Mouse (Mus musculus): ENCODE results near the gene Cdca7.
A peak's percentile ranks its signal among the peaks of the same experiment; 100 is the strongest.

The Cdca7 gene

DNA sequence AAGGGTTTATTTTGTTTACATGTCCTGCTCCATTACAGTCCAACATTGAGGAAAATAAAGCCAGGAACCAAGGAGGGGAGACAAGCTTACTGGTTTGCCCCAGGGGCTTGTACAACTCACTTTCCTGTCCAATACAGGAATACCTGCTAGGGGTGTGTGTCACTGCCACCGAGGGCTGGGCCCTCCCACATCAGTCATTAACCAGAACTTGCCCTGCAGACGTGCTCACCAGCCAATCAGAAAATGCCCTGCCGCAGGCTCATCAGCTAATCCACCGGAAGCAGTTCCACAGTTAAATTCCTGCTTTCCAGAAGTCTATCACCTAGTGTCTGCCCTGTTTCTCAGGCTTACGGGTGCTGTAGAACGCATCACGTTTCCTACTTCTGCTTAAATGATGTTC, 15.7 kb downstream of the Cdca7 start:
- no peak for DNase-seq (ENCODE audit: low read depth in 1 of 2, low spot score in 2 of 2)

DNA sequence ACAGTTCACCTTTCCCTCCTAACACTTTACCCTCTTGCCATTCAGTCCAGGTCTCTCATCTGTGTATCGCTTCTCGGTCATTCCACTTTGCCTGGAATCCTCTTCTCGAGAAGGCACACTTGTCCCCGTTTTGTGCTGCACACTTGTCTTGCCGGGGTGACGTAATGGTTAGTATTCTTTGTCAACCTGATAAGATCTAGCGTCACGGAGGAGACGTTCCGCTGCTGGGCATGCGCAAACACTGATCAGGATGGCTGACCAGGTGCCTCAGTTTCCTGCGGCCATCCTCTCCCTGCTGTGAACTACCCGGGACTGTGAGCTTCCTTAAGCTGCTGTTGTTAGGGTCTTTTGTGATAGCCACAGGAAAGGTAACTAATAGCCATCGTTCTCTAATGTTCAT, 17.1 kb downstream of the Cdca7 start:
- DNase-seq (ENCODE audit: low read depth in 1 of 2, low spot score in 2 of 2) = no peak

DNA sequence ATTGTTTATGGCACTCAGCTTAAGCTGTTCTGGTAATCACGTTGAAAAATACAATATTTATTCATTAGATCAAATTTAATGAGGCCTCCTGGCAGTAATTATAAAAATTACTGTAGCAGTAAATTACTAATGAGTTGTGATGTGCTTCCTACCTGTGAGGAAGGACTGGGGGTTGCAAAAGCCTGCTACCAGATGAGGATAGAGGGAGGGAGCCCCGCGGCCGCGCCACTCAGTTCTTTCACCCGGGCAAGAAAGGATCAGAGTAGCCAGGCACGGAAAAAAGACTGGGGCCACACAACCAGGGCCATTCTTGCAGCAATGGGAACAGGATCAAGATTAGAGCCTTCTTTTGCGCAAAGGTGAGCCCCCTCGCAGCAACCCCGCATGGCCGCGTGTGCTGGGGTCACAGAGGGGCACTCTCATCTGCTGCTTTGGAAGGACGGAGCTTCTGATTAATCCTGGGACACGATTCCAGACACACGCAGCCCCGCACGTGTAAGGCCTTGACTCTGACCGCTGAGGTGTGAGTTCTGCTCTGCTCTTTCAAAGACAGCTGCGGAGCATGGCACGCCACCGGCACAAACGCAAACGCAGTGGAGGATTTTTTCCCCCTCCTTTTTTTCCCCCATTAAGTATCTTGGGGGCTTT, 23.2 kb downstream of the Cdca7 start:
- DNase-seq (ENCODE audit: low read depth in 1 of 2, low spot score in 2 of 2) = no peak

DNA sequence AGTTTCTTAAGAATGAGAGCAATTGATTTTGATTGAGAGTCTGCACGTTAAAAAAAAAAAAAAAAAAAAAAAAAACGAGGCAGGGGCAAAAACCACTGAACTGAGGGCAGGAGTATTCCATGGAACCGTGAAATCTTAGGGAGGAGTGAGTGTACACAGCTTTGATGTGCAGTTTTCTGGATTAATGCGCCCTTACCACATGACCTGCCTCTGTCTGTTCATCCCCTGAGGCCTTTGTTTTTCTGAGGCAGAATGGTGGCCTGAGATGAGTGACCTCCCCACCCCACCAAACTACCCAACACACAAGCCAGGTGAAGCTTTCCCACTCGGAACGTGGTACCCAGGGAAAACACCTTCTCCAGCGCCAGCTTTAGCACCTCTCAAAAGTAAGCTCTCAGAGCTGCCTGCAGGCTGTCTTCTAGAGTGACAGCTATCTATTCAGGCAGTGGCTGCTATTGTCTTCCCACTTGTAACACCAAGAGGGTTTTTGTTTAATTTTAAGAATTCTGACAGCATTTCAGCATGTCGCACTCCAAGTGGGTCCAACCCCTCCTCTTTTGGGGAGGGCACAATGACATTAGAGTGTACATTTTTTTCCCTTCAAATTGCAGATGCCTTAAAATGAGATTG, 23.9 kb downstream of the Cdca7 start:
- DNase-seq (ENCODE audit: low read depth in 1 of 2, low spot score in 2 of 2) = no peak

DNA sequence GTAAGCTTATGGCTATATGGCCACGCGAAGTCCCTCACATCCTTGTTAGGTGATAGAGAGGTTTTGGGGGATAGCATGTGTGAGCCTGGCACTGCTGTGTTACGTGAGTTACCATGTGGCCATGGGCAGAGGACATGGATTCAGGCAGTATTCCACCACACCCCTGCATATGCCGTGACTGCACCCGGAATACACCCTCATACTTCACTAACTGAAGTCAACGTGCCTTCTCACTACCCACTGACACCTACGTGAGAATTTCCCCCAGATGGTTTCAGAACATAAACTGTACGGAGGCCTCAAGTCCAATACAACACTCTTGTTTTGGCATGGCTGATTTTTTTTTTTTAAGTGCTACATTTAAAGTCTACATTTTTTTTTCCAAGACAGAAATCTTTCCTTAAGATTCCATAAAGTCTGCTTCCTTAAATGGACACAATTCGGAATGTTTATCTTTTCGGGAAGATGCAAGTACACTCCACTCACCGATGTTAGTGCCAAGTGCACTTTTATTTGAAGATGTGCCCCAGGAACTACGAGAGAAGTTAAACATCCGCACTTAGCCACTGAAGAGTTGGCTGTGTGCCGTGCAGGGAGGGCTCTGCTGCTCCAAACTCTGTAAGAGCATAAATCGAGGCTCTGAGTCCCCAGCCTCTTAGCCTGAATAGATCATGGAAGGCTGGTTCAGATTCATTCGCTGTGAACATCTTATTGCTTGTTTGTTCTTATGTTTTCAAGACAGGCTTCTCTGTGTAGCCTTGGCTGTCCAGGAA, 26.3 kb downstream of the Cdca7 start:
- no peak for DNase-seq (ENCODE audit: low read depth in 1 of 2, low spot score in 2 of 2)

DNA sequence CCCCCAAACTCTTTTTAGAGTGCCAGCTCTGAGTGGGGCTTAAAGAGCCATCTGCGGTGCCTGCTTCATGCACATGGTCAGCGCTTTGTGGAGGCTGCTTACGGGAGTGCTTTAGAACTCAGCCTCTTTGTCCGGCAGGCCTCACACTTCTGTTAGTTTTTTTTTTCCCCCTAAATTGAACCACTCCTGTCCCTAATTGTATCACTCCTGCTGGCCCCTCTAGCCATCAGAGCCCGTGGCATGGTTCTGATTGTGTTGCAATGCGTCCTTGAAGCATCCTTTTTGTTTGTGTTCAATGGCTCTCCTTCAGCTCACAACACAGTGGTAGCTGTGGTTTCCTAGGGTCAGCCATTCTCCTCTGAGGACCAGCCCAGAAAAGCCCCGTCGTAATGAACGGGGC, 27.7 kb downstream of the Cdca7 start:
- DNase-seq (ENCODE audit: low read depth in 1 of 2, low spot score in 2 of 2) = no peak

DNA sequence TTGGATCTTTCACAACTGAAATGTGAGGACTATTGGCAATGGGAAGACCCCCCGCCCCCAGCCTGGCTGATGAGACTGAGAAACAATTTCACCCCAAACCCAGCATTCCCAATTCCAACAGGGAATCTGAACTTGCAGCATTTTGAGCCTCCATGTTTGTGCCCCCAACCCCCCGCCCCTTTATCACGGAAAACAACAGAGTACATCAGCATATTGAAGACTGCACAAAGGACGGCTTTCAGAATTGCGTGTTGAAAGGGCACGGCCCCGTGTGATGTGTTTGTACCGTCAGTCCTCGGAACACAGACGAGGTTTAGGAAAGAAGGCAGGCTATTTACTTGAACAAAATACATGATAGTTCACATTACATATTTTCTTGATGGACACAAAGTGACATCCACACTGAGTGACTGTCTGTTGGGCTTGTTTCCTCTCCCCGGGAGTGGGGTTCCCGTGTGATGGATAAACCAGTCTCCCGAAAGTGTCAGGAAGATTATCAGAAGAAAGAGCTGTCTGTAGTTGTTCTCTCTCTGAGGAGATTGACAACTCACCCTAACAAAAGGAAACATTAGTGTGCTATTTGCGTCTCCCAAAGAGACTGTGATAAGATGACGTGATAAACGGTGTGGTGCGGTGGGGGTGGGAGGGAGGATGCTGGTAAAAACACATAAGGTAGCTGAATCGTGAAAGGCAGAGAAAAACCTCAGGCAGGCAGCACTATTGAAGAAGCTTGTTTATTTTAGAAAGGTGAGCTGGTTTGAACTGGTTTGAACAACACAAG, 32.1 kb downstream of the Cdca7 start:
- no peak for DNase-seq (ENCODE audit: low read depth in 1 of 2, low spot score in 2 of 2)

DNA sequence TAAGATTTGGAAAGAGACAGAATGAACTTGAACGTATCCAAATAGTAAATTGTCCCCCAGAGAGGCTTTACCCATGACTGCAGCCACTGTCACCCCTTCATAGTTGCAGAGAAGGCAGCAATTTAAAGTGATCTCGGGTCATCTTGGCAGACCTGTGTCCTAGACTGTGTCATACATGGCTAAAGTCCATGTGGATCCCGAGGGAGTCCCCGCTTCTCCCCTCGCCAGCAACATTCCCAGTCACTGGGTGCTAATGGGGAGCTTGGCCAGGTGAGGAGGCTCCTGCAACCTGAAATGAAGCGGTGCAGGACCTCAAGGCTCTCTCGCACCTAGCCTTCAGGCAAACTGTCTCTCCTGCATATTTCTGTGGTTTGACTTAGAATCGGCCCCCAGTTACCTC, 32.9 kb downstream of the Cdca7 start:
- no peak for DNase-seq (ENCODE audit: low read depth in 1 of 2, low spot score in 2 of 2)

DNA sequence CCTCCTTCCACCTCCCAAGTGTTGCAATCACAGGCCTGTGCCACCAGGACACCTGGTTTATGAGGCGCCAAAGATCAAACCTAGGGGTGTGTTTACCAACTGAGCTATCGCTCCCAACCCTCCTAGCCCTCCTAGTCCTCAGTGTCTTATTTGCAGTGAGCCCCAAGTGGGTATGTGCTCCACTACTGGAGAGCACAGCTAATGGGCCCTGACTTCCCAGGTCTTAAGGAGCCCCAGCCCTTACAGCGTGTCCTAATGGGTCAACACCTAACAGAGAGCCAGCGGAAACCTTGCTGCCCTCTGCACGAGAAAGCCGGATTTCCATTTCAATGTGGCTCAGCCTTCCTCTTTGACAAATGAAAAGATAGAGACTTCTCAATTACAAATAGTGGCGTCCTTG, 39.6 kb downstream of the Cdca7 start:
- no peak for DNase-seq (ENCODE audit: low read depth in 1 of 2, low spot score in 2 of 2)

DNA sequence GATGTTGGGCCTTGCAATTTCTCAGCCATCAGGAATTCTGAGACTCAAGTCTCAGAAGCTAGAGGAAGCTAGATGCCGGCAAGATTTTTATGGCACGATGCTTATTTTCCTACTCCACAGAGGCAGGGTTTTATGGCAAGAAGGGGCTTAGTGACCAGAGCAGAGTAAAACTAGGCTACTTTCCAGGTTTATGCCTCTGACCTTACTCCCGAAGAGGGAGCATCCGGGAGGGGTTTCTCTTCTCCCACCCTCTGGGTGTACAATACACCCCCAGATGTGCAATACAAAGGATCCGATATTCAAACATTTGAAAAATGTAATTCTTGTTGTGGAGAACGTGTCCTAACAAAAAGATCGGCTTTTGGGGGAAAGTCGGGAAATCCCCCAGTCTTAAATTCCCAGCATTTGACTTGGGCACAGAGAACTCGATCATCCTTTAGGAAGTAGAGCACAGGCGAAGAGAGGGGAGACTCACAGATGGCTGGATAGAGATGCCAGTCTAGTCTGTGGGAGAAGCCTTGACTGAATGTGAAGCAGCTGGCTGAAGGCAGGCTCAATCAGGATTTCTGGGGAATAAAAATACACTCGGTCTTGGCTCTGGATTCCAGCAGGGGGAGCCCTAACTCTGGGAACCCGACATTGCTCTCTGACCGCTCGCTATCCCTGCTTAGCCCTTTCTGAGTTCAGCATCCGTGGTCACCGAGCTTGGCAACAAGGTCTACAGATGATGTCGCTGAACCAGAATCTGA, 40.2 kb downstream of the Cdca7 start:
- DNase-seq (ENCODE audit: low read depth in 1 of 2, low spot score in 2 of 2) = peak in 1 of 2 experiments; percentile 3

DNA sequence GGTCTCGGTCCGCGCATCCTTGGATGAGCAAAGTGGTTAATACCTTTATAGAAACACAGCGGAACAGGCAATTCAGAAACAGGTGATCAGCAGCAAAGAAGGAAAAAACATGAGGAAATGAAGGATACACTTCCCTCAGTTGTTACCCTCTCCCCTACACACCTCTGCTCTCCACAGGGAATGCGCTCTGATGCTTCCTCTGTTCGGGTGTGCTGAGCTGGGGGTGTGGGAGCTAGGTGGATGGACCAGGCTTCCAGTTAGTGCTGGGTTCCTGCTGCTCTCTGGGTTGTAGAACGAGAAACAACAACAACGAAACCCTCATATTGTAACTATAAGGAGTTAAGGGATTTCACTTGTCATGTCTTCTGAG, 40.7 kb downstream of the Cdca7 start:
- no peak for DNase-seq (ENCODE audit: low read depth in 1 of 2, low spot score in 2 of 2)

DNA sequence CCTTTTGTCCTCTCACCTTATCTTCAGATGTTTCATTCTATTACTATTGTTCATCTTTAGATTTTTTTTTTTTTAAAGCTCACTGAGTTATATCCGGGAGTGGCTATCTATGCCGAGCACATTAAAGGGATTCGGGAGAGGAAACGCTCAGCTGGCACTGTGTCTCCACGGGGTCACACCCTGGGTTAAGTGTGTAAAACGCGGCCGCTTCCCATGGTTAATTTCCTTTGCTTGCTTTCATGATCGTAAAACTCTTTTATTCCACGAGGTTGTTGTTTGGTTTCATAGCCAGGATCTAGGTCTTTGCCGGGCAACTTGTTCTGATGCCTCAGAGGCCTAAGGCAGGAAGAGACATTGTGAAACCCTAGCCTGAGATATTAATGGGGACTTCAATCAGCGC, 48.1 kb downstream of the Cdca7 start:
- DNase-seq (ENCODE audit: low read depth in 1 of 2, low spot score in 2 of 2) = no peak

DNA sequence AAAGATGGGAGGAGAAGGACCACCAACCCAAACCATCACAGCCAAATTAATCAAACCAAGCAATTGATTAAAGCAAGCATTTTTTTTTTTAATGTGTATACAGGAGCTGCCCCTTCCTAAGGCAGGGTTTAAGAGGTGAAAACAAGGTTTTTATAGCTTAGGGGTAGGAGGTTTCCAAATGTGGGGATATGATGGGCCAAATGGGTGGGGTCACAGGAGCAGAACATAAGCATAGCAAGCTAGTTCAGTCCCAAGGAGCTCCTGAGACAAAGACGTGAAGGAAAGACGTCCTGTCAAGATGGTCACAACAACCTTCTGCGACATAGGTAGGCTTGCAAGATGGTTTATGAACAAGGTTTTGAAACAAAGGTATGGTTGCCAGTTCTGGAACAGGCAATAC, 49.6 kb downstream of the Cdca7 start:
- no peak for DNase-seq (ENCODE audit: low read depth in 1 of 2, low spot score in 2 of 2)

DNA sequence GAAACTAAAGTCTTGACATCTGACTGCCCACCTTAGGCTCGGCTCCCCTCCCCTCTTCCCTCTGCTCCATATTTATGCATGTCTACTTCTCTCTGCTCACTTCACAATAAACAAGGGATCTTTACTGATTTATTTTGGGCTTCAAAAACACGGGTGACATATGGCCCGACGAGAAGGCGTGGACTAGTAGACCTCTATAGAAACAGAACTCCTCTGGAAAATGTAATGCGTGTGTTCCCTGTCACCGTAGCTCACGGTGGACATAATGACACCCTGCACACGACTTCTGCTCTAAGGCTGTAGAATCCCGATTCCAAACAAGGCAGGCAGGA, 53.0 kb downstream of the Cdca7 start:
- no peak for DNase-seq (ENCODE audit: low read depth in 1 of 2, low spot score in 2 of 2)

DNA sequence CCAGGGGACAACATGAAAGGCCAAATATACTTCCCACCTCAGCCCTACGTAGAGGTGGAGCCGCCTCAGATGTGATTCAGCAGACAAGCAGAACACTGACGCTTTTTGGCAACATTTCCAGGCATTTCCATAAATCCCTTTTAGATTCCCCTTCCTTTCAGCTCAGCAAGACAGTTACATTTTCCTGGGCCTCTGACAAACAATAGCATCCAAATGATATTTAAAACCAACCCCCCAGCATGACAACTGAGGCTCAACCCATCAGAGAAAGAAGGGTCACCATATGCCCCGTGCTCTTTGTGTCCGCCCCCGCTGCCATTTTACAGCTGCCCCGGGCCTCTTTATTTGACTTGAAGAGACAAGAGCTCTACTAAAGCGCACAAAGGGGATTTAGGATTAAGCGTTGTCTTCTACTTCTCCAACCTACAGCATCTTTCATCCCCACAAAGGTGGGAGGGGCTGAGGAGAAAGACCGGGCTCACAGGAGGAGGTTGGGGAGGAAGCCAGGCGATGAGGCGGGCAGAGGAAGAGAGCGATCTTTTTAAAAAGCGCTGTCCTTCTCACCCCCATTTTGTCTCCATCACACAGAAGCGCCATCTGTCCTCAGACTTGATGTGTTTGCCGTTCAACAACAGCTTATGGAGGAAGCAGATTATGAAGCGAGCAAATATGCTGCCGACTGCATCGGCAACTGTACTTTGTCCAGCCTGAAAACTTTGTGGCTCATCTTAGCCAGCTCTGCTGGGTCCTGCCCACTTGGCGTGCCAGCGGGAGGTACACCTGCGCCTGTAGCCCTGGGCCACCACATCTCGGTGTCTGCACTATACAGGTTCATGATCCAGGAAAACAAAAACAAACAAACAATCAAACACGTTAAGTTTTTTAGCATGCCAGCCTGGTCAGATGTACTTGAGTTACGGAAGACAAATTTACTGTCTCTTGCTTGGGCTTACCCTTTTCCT, 53.7 kb downstream of the Cdca7 start:
- no peak for DNase-seq (ENCODE audit: low read depth in 1 of 2, low spot score in 2 of 2)

DNA sequence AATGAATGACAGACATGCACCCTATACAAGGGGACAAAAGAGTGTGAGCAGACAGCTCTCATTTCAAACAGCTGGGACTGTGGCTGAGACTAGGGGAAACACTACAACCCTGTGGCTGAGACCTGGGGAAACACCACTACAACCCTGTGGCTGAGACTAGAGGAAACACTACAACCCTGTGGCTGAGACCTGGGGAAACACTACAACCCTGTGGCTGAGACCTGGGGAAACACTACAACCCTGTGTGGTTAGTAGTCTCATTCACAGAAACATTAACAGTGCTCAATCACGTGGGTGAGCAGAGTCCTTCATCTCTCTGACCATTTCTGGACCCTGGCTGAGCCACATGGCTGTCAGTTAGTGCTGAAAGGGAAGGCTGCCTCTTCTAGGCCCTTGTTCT, 59.9 kb downstream of the Cdca7 start:
- no peak for DNase-seq (ENCODE audit: low read depth in 1 of 2, low spot score in 2 of 2)
